Mouse (Mus musculus) megakaryocyte, embryonic 14.5 days (primary cell): Measurements from ENCODE around the gene Pde4dip.

ENCODE experiments used
- FLI1 ChIP-seq: IDR thresholded peaks from 2 replicates; pipeline ENCODE4 v1.6.1; 2012; ENCODE audit warnings: low read length, inconsistent platforms, mixed read lengths
- GATA1 ChIP-seq: IDR thresholded peaks from 3 replicates; pipeline ENCODE4 v1.6.1; 2012; ENCODE audit warnings: mixed read lengths, low read length, inconsistent platforms, borderline replicate concordance

GRCm38 (mm10) chr3:97705508-97705907 is 183.0 kb downstream of the Pde4dip start:
- TF ChIP-seq FLI1 (no peak), GATA1 (no peak)
